Mouse (Mus musculus) embryonic facial prominence, embryonic 14.5 days (tissue): ENCODE data around the gene Tmem211. TPM values are rescaled to one million over a fixed set of nuclear protein-coding genes. Genes with fewer than 3 reads are reported as not detected.

Experiments used
- ATAC-seq: fragments of 200-750 bp; cut with Nextera tagmentation; 2 replicates; pipeline ENCODE4 v1.8.0; 2017; ENCODE audit warnings: low read depth, moderate number of reproducible peaks, moderate TSS enrichment
- DNase-seq: peaks from one replicate; pipeline ENCODE4 v3.0.0-alpha.2; 2015; ENCODE audit warnings: low spot score
- H3K27ac ChIP-seq: fragments of 300-500 bp; sonication (generic); replicated peaks from 2 replicates; pipeline ENCODE4 v1.5.1; 2014; ENCODE audit warnings: low read depth, mild to moderate bottlenecking, low read length, moderate library complexity
- H3K27me3 ChIP-seq: fragments of 300-500 bp; sonication (generic); replicated peaks from 2 replicates; pipeline ENCODE4 v1.6.1; 2014; ENCODE audit warnings: low read length; ENCODE audit not compliant: control insufficient read depth, insufficient read depth
- H3K36me3 ChIP-seq: fragments of 300-500 bp; sonication (generic); 2 replicates; pipeline ENCODE4 v1.6.1; 2014; ENCODE audit warnings: low read length, mixed read lengths; ENCODE audit not compliant: control insufficient read depth, insufficient read depth
- H3K4me1 ChIP-seq: fragments of 300-500 bp; sonication (generic); 2 replicates; pipeline ENCODE4 v1.6.1; 2014; ENCODE audit warnings: antibody characterized with exemption, low read length; ENCODE audit not compliant: control insufficient read depth, insufficient read depth
- H3K4me2 ChIP-seq: fragments of 300-500 bp; sonication (generic); 2 replicates; pipeline ENCODE4 v1.6.1; 2014; ENCODE audit warnings: low read depth, mild to moderate bottlenecking, low read length, moderate library complexity, mixed read lengths
- H3K4me3 ChIP-seq: fragments of 300-500 bp; sonication (generic); 2 replicates; pipeline ENCODE4 v1.5.1; 2014; ENCODE audit warnings: low read depth, mild to moderate bottlenecking, low read length
- H3K9ac ChIP-seq: fragments of 300-500 bp; sonication (generic); 2 replicates; pipeline ENCODE4 v1.6.1; 2014; ENCODE audit warnings: low read depth, mild to moderate bottlenecking, low read length, moderate library complexity, mixed read lengths
- H3K9me3 ChIP-seq: fragments of 300-500 bp; sonication (generic); 2 replicates; pipeline ENCODE4 v1.6.1; 2016; ENCODE audit warnings: low read length; ENCODE audit not compliant: control insufficient read depth
- WGBS: fragments of 180-500 bp; shearing (Covaris S2); extraction: QIAGEN DNeasy Blood & Tissue Kit; methylation state at CpG from one replicate; pipeline ENCODE4 v1.1.7; 2014; 5-methylcytosine and 5-hydroxymethylcytosine counted together
- polyA plus RNA-seq: library from polyadenylated mRNA; unstranded; fragments of >200 nt; fragmentation: Nextera tagmentation; extraction: Ambion mirVana; gene quantifications from 2 replicates; pipeline ENCODE4 v1.2.1, GENCODE M21; 2014

Gene Tmem211
- polyA plus RNA-seq, 1 experiment from 2014 or later = 1.0 TPM

- Histone ChIP-seq H3K27me3 (peaks cover 6% of the 10 kb centered on the region; the same call in 1 of the 2 replicates), H3K4me1 (peaks cover 8% of the 10 kb centered on the region), H3K27ac (no peak overlapping the region), H3K9me3 (no peaks in the 10 kb centered on the region), H3K36me3 (no peaks in the 10 kb centered on the region), H3K4me2 (peak overlapping the region; percentile 50; the same call in 1 of the 2 replicates), H3K9ac (no peak overlapping the region), H3K4me3 (no peak overlapping the region)
- DNase-seq (peak; percentile 61), ATAC-seq (no peak)
- WGBS = 33% methylated on average over 10 of the region's 10 CpGs
These were observed 1.4 kb upstream of the Tmem211 start for GRCm38 (mm10) chr5:113225271-113225670.

GRCm38 (mm10) chr5:113225686-113226435, 848 bp upstream of the Tmem211 start:
- Histone ChIP-seq H3K9me3 (no peaks in the 10 kb centered on the region), H3K27me3 (0 out of 2 replicates have a peak, but pooled peaks cover under 1% of the 10 kb centered on the region), H3K27ac (no peak overlapping the region), H3K4me2 (peak overlapping the region; percentile 50), H3K4me1 (peaks cover 8% of the 10 kb centered on the region), H3K4me3 (peak overlapping the region; percentile 21), H3K9ac (peak overlapping the region; percentile 32), H3K36me3 (no peaks in the 10 kb centered on the region)
- DNase-seq (no peak), ATAC-seq (no peak)
- WGBS = 18% methylated on average over 25 of the region's 25 CpGs

GRCm38 (mm10) chr5:113230196-113230595, 3.5 kb downstream of the Tmem211 start:
- ATAC-seq = peak; percentile 60; the same call in 1 of the 2 replicates
- H3K4me3 ChIP-seq = no peak overlapping the region
- peaks cover 8% of the 10 kb centered on the region for H3K4me1 ChIP-seq
- H3K9ac ChIP-seq = no peak overlapping the region
- no peak overlapping the region for H3K27ac ChIP-seq
- H3K27me3 ChIP-seq = no peaks in the 10 kb centered on the region
- DNase-seq = no peak
- H3K9me3 ChIP-seq = no peaks in the 10 kb centered on the region
- no peak overlapping the region for H3K4me2 ChIP-seq
- WGBS = 69% methylated on average over 5 of the region's 5 CpGs
- H3K36me3 ChIP-seq = no peaks in the 10 kb centered on the region

DNA sequence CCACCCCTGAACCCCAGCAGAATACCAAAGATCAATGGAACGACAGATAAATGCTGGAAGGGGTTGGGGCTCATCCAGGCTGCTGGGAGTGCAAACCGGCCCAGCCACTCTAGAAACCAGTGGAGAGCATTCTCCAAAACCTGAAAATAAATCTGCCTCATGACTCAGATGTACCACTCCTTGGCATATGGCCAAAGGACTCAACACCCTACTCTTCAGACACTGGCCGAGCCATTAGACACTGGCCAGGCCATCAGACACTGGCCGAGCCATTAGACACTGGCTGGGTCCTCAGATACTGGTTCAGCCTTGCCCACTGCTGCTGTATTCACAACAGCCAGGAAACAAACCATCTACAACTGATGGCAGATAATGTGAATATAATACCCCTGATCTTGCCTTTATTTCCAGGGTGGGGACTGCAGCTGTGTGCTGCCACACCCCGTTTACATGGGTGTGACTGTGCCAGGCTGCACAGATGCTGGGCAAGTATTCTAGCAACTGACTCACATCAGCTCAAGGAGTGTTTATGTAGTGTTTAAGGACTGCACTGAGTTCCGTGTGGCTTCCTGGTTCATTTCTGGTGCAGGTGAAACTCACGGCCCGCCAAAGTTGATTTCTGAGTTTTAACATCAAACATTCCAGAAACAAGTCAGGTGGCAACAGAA, 22.7 kb downstream of the Tmem211 start:
- Histone ChIP-seq H3K4me3 (no peak overlapping the region), H3K4me2 (no peak overlapping the region), H3K27me3 (no peaks in the 10 kb centered on the region), H3K27ac (no peak overlapping the region), H3K9me3 (no peaks in the 10 kb centered on the region), H3K36me3 (no peaks in the 10 kb centered on the region), H3K9ac (no peak overlapping the region), H3K4me1 (no peaks in the 10 kb centered on the region)
- DNase-seq = peak; percentile 44
- WGBS = 71% methylated on average over 8 of the region's 8 CpGs
- ATAC-seq = peak; percentile 62

DNA sequence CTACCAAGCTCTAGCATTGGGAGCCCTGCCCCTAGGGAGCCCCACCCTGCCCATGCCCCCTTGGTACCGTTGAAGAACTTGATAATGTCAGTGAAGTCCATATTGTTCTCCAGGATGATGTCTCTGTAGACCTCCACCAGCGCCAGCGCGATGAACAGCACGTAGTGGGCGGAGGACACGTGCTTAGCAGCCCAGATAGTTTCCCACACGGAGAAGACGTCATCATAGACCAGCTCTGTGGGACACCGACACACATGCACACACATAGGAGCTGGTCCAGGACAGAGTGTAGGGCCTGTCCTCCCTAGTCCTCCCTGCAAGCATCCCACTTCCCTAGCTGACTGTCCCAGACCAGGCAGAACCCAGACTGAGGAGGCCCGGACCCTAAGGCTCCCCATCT, 24.1 kb downstream of the Tmem211 start:
- H3K9me3 ChIP-seq = no peaks in the 10 kb centered on the region
- 98% methylated on average over 11 of the region's 11 CpGs for WGBS
- ATAC-seq = no peak
- H3K4me3 ChIP-seq = no peak overlapping the region
- H3K27ac ChIP-seq = no peak overlapping the region
- H3K27me3 ChIP-seq = no peaks in the 10 kb centered on the region
- H3K36me3 ChIP-seq = no peaks in the 10 kb centered on the region
- H3K9ac ChIP-seq = no peak overlapping the region
- H3K4me1 ChIP-seq = no peaks in the 10 kb centered on the region
- DNase-seq = no peak
- H3K4me2 ChIP-seq = no peak overlapping the region

GRCm38 (mm10) chr5:113265637-113266036, 38.9 kb downstream of the Tmem211 start:
- ATAC-seq (no peak), DNase-seq (no peak)
- H3K27me3 ChIP-seq = no peaks in the 10 kb centered on the region
- H3K4me3 ChIP-seq = no peak overlapping the region
- H3K9me3 ChIP-seq = no peaks in the 10 kb centered on the region
- no peak overlapping the region for H3K27ac ChIP-seq
- H3K4me1 ChIP-seq = no peaks in the 10 kb centered on the region
- 80% methylated on average over 8 of the region's 8 CpGs for WGBS
- H3K4me2 ChIP-seq = no peak overlapping the region
- no peaks in the 10 kb centered on the region for H3K36me3 ChIP-seq
- no peak overlapping the region for H3K9ac ChIP-seq

- no peak for DNase-seq
- H3K4me3 ChIP-seq = no peak overlapping the region
- ATAC-seq = 0 out of 2 replicates have a peak, but pooled peaks have one; percentile 41
- no peak overlapping the region for H3K4me2 ChIP-seq
- H3K36me3 ChIP-seq = no peaks in the 10 kb centered on the region
- H3K27ac ChIP-seq = no peak overlapping the region
- H3K27me3 ChIP-seq = no peaks in the 10 kb centered on the region
- H3K9me3 ChIP-seq = no peaks in the 10 kb centered on the region
- no peaks in the 10 kb centered on the region for H3K4me1 ChIP-seq
- H3K9ac ChIP-seq = no peak overlapping the region
These were observed 41.5 kb downstream of the Tmem211 start for GRCm38 (mm10) chr5:113268246-113268645.

- H3K4me1 ChIP-seq = no peaks in the 10 kb centered on the region
- H3K27me3 ChIP-seq = no peaks in the 10 kb centered on the region
- H3K4me3 ChIP-seq = no peak overlapping the region
- ATAC-seq (no peak), DNase-seq (no peak)
- H3K36me3 ChIP-seq = no peaks in the 10 kb centered on the region
- no peak overlapping the region for H3K4me2 ChIP-seq
- no peak overlapping the region for H3K9ac ChIP-seq
- WGBS = 69% methylated on average over 3 of the region's 3 CpGs
- H3K9me3 ChIP-seq = no peaks in the 10 kb centered on the region
- no peak overlapping the region for H3K27ac ChIP-seq
These were observed 43.3 kb downstream of the Tmem211 start for GRCm38 (mm10) chr5:113270043-113270442.
